Mouse (Mus musculus): ENCODE measurements around the gene Heatr4.
"Not testable (repeated sequence)": the region's sequence is repeated elsewhere in the genome, so short reads cannot be mapped to it uniquely, and the experiment has no call there.

The Heatr4 gene

DNA sequence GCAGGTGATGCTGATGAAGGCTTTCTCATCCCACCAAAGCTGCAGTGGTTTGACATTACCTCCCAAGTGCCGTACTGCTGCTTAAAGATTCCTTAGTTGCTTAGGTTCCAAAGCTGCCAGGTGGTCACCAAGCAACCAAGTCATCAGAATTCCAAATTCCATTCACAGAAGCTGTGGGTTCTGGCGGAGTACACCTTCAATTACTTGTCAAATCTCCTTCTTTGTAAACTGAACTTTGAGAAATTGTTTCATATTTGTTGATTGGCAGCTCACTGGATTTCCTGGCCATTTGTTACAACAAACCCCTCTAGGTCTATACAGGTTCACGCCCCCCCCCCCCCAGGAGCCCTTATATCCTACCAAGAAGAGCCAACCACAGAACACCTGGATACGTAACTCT is at the start of gene Heatr4:
TSS of gene Heatr4 (minus strand) at position 101 of the 400 bp plus-strand sequence.
- DNase-seq (ENCODE audit: low spot score) = no peak

DNA sequence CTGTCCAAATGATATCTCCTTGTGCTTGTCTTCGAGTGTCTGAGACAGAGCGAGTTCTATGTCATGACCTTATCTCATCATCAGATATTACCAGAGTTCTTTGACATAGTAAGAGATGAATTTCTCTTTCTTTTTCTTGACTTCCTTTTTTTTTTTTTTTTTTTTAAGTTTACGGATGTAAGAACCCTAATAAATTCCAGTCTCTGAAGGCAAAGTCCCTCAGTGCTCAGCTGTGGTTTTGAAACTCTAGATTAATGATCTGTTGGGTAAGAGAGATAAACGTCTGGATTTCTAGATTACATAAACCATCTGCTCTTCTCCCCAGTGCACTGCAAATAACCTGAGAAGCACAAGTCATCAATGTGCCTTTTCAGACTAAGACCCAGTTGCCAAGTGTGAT is 49.5 kb upstream of the Heatr4 start:
- DNase-seq (ENCODE audit: low spot score) = no peak

GRCm38 (mm10) chr12:84033302-84033701 is 48.6 kb upstream of the Heatr4 start:
- DNase-seq (ENCODE audit: low spot score) = not testable (repeated sequence)

DNA sequence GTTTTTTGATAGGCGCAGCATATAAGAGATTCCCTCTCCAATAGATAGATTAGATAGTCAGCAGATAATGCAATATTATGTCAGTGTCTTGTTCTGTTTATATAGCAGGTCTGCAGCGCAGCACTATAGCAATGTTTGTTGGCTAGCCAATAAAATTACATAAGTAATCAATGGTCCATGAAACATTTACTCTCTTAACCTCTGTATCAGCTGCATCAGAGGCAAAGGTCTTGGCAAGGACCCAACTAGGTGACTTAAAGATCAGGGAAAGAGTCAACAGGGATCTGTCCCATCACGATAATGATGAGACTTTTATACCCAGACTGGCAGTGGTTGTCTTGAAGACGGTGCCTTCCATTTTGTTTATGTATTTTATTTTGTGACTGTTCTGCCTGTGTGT is 48.2 kb upstream of the Heatr4 start:
- no peak for DNase-seq (ENCODE audit: low spot score)

DNA sequence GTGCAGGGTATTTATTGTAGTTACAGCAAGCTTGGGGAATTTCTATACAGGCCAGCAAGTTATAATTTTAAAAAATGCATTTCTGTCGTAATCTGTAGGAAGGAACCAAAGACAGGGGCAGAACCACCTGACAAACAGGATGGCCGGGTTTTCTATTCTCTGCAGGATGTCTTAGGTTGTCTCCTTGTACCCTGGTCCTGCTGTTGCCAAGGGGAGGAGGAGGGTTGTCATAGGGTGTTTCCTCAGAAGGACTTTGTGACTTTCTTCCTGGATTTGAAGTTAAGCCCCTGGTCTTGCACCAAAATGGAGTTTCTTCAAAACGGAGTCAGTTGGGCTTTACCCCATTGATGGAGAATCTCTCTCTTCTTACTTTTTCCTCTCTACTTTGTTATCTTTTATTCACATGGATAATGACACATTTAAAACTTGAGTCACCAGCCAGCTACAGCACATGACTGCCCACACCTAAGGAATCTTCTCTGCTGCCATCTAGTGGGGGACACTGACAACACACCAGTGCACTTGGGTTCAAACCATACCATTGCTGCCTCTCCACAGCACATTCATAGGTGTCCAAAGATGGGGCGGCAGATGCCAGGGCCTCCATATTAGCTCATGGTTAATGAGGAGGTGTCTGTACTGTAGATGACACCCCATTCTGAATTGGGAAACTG is 46.1 kb upstream of the Heatr4 start:
- DNase-seq (ENCODE audit: low spot score) = peak; percentile 87

GRCm38 (mm10) chr12:84029043-84029442 is 44.4 kb upstream of the Heatr4 start:
- not testable (repeated sequence) for DNase-seq (ENCODE audit: low spot score)

DNA sequence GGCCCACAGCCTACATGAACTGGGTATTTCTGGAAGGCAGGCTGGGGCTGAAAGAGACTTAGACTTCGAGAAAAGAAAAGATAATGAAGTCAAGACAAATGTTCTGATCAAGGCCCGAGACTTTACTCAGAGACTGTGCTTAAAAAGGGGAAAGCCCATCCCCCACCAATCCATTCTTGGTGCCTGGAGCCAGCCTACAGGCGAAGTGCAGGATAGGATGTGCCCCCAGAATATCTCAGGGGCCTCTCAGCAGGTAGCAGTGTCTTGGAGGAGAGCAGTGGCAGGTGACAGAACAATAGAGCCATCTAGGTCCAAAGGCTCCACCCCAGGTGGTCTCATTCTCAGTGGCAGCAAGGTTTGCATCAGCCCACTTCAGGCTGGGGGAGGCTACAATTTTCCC is 43.7 kb upstream of the Heatr4 start:
- DNase-seq (ENCODE audit: low spot score) = not testable (repeated sequence)

- DNase-seq (ENCODE audit: low spot score) = no peak
Observed at GRCm38 (mm10) chr12:84025888-84026287, 41.2 kb upstream of the Heatr4 start.

- no peak for DNase-seq (ENCODE audit: low spot score)
Observed at GRCm38 (mm10) chr12:84023052-84023745, 38.5 kb upstream of the Heatr4 start.

DNA sequence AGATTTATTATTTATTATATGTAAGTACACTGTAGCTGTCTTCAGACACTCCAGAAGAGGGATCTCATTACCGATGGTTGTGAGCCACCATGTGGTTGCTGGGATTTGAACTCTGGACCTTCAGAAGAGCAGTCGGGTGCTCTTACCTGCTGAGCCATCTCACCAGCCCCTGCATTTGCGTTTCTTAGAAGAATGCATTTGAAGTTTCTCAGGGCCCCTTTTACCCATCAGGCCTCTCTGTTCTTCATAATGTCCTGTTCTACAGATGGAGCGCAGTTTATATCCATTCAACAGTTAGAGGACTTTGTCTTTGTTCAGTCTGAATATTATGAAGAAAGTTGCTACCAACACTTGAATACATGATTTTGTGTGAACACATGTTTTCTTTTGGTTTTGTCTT is 37.6 kb upstream of the Heatr4 start:
- not testable (repeated sequence) for DNase-seq (ENCODE audit: low spot score)

GRCm38 (mm10) chr12:84020528-84020927 is 35.9 kb upstream of the Heatr4 start:
- not testable (repeated sequence) for DNase-seq (ENCODE audit: low spot score)

DNA sequence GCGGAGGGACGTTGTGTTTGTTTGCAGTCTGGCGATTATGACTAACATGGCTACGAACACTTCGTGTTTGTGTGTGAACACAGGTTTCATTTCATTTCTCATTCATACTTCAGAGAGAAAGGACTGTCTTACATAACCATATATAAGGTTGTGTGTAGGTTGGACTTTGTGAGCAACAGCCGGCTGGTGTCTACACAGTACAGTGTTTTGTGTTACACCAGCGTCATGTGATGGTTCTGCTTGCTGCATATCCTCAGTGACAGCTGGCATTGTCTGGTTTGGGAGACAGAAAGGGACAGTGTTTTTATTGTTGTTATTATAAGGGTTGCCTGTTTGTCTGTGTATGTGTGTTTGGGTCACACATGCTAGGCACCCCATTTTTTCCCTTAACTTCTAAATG is 29.0 kb upstream of the Heatr4 start:
- DNase-seq (ENCODE audit: low spot score) = peak; percentile 39

GRCm38 (mm10) chr12:84013130-84013529 is 28.5 kb upstream of the Heatr4 start:
- DNase-seq (ENCODE audit: low spot score) = no peak

DNA sequence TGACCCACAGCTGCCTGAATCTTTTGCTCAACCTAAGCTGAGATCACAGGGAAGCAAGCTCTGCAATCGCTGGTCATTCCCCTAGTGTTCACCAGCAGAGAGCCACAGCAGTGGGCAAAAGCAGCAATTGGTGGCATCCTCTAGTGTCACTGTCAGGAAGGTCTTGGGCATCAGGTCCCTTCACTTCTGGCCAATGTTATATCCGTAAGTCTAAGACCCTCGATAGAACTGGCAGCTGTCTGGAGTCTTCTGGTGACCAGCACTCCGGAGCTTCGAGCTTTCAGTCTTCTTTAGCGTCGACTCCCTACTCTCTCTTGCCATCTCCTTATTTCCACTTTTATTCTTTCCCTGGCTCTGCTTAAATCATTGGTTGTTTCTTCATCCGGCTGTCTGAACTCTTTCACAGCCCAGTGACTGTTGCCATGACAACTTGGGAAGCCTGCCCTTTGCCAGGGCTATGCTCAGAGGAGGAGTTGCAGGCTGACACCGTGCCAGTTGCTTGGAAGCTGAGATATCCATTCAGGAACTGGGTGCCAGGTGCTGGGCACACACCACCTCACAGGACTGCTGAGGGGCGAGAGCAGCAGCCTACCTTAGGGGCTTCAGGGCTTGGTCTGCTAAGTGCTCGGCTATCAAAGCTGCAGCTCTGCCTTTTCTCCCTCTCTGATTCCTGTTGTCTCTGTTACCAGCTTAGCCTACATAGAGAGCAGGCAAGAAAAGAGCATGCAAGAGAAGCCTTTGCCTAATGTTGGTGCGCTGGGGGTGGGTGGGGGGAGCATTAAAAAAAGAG is 26.8 kb upstream of the Heatr4 start:
- DNase-seq (ENCODE audit: low spot score) = peak; percentile 73

GRCm38 (mm10) chr12:84010201-84010600 is 25.5 kb upstream of the Heatr4 start:
- DNase-seq (ENCODE audit: low spot score) = no peak

DNA sequence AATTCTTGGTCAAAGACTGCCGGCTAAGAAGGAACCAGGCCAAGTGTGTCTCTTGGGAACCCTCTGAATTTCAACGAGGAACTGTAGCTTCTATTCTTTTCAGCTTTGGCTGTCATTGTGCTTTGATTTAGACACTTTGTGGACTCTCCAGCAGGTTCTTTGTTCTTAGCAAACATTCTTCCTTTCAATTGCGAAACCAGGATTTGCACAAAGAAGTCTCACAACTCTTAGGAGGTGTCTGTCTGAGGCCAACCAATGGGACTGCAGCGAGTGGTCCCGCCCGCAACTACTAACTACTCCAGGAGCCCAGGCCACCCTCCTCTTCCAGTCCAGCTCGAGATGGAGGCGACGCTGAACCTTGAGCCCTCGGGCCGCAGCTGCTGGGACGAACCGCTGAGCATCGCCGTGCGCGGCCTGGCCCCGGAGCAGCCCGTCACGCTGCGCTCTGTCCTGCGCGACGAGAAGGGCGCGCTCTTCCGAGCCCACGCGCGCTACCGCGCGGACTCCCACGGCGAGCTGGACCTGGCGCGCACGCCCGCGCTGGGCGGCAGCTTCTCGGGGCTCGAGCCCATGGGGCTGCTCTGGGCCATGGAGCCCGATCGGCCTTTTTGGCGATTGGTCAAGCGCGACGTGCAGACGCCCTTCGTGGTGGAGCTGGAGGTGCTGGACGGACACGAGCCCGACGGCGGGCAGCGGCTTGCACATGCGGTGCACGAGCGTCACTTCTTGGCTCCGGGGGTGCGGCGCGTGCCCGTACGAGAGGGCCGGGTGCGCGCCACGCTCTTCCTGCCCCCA is 24.7 kb upstream of the Heatr4 start, which contains the start of gene Acot1:
TSS of gene Acot1 (plus strand) at position 320 of the 795 bp plus-strand sequence.
- DNase-seq (ENCODE audit: low spot score) = peak; percentile 66

- no peak for DNase-seq (ENCODE audit: low spot score)
Observed at GRCm38 (mm10) chr12:84008729-84009128, 24.1 kb upstream of the Heatr4 start.

GRCm38 (mm10) chr12:84008251-84008650 is 23.6 kb upstream of the Heatr4 start:
- DNase-seq (ENCODE audit: low spot score) = no peak

- DNase-seq (ENCODE audit: low spot score) = no peak
Observed at GRCm38 (mm10) chr12:84003866-84004265, 19.2 kb upstream of the Heatr4 start.

DNA sequence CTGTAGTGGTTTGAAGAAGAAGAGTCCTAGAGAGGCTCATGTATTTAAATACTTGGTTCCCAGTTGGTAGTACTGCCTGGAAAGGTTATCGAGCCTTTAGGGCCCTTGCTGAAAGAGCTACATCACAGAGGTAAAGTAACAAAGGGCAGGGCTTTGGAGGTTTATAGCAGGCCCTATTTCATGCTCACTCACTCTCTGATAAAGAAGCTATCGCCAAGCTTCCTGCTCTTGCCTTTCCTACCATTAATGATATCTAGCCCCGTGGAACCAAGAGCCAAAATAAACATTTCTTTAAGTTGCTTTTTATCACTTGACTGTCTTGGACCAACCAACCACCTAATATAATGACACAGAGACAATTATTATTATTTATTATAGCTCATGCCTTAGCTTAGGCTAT is 15.8 kb upstream of the Heatr4 start:
- no peak for DNase-seq (ENCODE audit: low spot score)

DNA sequence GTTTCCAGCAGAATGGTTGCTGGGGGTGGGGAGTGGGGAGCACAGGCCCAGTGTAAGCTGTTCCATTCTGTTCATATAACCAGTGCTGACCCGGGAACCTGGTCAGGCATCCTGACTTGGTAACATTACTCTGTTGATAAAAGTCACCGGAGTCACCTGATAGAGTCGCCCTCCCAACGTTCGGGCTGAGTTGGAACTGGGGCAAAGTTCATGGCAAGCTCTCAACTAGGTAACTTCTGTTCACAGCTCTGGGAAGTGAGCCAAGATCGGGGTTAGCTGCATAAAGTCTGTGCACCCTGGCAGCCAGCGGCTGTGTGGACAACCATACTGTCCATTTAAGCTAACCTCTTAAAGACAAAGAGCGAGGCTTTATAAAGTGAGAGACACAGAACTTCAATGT is 14.6 kb upstream of the Heatr4 start:
- DNase-seq (ENCODE audit: low spot score) = not testable (repeated sequence)
